Mouse (Mus musculus) cerebellum, postnatal 4 days (tissue): Measurements from ENCODE around the gene Banp.

Experiments
- DNase-seq, 2 experiments: peaks; one replicate each; pipeline ENCODE4 v3.0.0; 2022; ENCODE audit warnings: low spot score in 2 of 2, mixed read lengths in 1 of 2

Gene Banp

DNA sequence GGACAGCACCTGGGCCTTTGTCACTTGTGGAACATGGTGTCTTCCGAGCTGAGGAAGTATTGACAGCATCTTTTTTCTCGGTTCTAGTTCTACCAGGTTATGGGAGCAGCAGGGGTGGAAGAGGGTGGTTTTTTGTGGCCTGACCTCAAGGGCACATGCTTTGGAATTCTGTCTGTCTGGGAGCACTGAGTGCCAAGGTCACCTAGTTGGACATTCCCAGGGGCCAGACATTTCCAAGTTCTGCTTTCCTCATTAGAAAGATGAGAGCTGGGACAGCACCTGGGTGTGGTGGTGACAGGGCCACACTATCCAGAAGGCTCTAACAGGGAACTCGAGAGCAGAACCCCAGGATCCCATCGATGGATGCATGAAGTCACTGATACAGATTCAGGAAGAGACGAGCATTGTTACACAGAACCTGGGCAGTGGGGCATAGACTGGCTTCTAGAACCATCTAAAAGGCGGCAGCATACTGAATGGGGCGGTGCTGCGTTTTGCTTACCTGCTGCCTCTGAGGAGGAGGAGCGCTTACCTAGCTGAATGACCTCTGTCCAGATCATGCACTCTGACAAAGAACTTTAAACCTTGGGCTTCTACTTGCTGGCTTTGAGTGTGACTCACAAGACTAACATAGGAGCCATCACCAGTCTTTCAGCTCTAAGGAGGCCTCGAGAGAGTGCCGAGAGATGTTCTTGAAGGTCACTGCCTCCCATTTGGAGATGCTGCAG is 31.4 kb downstream of the Banp start:
- no peak for DNase-seq

DNA sequence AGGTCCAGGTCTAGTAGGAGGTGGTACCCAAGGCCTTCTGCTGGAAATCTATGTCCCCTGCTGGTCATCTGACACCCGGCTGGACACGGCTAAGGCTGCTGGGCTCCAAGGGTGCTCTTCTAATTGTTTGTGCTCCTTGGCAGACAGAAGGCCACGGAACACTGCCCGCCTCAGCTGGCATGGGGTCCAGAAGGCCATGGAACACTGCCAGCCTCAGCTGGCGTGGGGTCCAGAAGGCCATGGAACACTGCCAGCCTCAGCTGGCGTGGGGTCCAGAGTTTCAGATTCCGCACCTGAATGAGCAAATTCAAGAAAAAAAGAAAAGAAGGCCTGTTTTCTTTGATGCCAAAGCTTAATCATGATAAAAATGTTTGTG is 32.0 kb downstream of the Banp start:
- DNase-seq, result peak in 1 of 2 experiments; percentile 74

- DNase-seq, result no peak
Observed at GRCm38 (mm10) chr8:121985673-121986072, 36.1 kb downstream of the Banp start.

DNA sequence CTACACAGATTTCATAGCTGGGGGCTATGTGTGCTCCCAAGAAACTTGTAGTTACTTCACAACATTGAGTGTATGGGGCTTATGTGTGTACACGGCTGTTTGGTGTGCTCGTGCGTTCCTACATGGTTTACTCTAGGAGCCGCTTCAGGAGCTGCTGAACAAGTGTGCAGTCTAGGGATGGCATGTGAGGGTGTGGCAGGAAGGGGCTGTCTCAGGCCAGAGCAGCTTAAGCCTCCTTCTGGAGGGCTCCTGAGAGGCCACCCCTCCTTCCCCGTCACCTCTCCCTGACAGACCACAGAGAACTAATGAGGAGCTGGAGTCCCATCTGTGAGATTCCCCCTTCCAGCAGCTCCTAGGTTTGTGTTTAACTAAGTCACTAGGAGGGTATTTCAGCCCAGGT is 38.3 kb downstream of the Banp start:
- DNase-seq, result no peak

- no peak for DNase-seq
Observed at GRCm38 (mm10) chr8:121990506-121991255, 41.1 kb downstream of the Banp start.

DNA sequence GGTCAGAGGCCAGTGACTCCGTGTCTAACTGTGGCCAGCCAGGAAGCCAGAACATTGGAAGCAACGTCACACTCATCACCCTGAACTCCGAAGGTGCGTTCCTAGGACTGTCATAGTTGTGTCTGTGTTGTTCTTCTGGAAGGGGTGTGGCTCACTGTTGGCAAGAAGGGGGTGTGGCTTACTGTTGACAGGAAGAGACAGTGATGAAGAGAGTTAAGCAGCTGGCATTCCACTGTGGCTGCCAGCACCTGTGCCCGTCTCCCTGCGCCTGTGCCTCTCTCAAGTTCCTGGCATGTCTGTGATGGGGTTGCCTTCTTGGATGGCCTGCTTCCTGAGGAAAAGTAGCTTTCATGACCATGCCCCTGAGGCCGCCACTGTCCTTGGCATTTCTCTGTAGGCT is 42.1 kb downstream of the Banp start:
- DNase-seq, result no peak

DNA sequence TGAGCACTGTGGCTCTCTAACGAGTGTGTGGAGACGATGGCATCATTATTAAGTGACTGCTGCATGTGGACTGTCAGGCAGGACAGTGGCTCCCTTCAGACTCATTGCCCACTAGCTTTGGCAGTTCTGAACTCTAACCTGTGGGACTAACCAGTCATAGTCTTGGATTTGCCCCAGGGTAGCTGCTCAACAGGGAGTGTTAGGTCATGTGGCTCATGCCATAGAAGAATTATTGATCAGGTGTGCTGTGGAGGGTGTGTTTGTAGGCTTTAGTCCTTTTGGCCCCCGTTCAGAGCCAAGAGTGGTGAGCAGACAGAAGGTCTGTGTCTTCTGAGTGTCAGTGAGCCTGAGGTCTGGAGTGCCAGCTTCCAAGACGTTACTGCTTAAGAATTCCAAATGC is 43.4 kb downstream of the Banp start:
- no peak for DNase-seq

DNA sequence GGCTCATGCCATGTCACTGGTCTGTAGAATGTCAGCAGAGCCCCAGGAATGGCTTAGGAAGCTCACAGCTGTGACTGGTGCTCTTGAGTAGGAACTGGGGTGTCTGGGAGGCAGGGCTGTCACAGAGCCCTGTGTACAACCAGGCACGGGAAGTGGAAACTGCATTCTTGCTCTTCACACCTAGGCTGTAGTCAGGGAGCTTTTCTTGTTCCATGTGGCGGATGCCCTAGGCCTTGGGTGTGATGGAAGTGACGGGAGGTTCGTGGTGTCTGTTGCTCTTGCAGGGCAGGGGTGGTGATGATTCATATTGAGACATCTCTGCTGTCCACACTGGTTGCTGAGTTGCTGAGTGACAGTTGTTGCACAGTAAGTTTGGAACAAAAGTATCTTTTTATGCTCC is 45.6 kb downstream of the Banp start:
- DNase-seq, result no peak

- DNase-seq, result no peak
Observed at GRCm38 (mm10) chr8:121995895-121996294, 46.3 kb downstream of the Banp start.

DNA sequence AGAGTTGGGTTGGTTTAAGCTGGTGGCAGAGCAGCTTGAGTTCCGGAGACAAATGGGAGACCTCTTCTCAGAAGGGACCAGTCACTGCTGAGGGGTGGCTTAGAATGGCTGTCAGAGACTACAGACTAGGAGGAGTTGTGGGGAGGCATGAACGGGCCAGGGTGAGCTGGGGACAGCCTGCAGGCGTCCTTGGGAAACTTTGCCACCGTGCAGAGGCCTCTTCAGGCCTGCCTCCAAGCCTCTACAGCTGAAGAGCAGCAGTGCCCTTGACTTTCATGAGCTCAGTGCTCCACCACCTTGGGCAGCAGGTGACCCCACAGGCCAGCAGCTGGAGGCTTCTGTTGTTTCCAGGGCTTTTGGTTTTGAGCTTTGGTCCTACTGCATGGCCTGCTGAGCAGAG is 49.1 kb downstream of the Banp start:
- DNase-seq, result no peak

GRCm38 (mm10) chr8:121999211-121999610 is 49.7 kb downstream of the Banp start:
- DNase-seq, result no peak

DNA sequence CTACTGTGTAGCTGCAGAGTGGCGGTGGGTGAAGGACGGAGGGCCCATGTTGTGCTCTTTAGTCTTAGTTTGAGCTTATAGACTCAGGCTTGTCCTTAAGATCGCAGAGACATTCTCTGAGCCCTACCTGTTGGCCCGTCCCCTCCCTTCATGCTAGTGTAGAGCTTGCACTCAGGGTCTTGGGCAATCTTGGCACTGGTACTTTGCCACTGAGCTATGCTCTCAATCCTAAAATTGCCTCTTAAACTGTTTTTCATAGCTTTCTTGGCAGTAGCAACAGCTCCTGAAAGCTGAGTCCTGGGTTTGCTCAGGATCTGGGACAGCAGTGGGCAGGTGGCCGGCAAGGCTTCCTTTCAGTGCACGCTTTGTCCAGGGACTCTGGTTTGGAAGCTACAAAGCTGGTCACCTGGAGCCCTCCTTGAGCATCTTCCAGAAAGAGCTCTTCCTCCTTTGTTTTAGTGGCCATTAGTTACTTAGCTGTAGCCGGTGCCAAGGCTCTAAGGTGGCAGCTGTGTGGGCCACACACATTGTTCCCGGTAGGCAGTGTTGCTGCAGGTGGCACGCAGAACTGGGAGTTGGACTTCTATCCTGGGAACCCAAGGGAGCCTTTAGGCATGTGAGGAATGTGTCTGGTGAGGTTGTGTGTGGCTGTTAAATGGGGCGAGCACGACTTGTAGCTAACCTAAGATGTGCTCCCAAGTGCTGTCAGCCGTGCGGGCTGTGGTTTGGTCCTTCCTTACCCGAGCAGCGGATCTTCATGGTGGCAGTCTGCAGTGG is 52.0 kb downstream of the Banp start:
- DNase-seq, result no peak

DNA sequence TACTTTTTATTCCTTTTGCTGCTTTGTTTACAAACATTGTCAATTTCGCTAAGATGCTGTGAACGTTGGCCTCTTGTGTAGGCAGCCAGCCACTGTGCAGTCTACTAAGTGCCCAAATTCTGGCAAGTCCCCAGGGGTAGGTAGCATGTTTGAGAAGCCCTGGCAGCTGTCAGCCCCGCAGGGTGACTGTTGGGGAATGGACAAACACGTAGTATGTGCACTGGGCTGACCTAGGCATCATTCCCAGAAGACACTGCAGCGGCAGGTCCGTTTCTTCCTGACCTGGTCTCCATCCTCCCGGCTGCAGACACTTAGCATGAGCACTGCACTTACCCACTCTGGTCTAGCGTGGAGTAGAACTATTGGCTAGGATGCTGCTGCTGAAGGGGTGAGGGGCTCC is 54.1 kb downstream of the Banp start:
- DNase-seq, result no peak

- DNase-seq, result no peak
Observed at GRCm38 (mm10) chr8:122004131-122004530, 54.6 kb downstream of the Banp start.

DNA sequence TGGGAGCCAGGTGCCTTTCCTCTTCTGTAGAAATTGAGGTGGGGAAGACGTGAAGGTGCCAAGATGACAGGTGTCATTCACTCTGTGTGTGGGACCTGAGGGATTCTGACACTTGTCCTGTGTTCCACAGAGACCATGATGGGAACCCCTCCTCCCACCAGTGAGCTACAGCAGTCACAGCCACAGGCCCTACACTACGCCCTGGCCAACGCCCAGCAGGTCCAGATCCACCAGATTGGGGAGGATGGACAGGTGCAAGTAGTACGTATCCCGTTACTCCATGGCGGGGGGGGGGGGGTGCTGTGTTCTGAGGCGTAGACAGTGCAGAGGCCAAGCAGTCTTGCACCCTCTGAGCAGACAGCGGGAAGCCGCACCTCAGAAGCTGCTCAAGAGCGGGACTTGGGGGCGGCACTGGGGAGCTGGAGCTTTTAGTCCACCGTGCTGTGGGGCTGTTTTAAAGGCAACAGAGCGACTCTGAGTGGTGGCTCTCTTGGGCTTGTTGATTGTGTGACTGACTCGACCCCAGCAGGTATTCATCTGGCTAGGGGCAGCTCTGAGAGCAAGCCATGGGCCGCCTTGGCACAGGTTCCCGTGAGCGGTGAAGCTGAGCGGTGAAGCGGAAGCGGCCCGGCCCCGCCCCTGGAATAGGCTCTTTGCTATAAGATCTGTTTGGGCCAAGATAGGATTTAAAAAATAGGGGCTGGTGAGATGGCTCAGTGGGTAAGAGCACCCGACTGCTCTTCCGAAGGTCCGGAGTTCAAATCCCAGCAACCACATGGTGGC is 56.1 kb downstream of the Banp start:
- DNase-seq, result peak in 1 of 2 experiments; percentile 54

GRCm38 (mm10) chr8:122006688-122007484 is 57.3 kb downstream of the Banp start:
- no peak for DNase-seq

- DNase-seq, result no peak
Observed at GRCm38 (mm10) chr8:122008395-122008794, 58.8 kb downstream of the Banp start.

GRCm38 (mm10) chr8:122010638-122011037 is 61.1 kb downstream of the Banp start:
- no peak for DNase-seq

- DNase-seq, result no peak
Observed at GRCm38 (mm10) chr8:122011066-122011588, 61.6 kb downstream of the Banp start.

DNA sequence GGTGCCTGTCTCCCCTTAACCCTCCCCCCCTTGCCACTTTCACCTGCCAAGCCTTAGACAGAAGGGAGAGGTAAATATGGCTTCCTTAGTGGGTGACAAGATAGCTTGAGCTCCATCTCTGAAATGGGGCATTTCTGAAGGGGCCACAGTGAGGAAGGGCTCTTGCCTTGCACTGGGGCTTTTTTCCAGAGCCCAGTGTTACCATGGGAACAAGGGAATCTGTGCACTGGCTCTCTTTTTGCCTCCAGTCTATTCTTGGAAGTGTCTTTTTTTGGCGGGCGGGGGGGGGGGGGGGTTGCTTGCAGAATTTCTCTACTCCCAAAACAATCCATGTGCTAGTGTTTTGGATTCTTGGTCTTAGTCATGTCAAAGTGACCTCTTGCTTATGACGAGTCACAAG is 65.1 kb downstream of the Banp start:
- DNase-seq, result no peak
